Mouse (Mus musculus) urinary bladder, postnatal 36 days (tissue): ENCODE data around the gene Fam214a.

ENCODE experiments used
- DNase-seq, 2 experiments: peaks; one replicate each; pipeline ENCODE4 v3.0.0; 2022; ENCODE audit warnings: low spot score in 2 of 2, mixed read lengths in 1 of 2

Gene Fam214a

GRCm38 (mm10) chr9:74952756-74953247 is at the start of gene Fam214a:
Gene Fam214a, plus strand, starts transcription at chr9:74952884.
- peak; percentile 89 to 92 for DNase-seq

DNA sequence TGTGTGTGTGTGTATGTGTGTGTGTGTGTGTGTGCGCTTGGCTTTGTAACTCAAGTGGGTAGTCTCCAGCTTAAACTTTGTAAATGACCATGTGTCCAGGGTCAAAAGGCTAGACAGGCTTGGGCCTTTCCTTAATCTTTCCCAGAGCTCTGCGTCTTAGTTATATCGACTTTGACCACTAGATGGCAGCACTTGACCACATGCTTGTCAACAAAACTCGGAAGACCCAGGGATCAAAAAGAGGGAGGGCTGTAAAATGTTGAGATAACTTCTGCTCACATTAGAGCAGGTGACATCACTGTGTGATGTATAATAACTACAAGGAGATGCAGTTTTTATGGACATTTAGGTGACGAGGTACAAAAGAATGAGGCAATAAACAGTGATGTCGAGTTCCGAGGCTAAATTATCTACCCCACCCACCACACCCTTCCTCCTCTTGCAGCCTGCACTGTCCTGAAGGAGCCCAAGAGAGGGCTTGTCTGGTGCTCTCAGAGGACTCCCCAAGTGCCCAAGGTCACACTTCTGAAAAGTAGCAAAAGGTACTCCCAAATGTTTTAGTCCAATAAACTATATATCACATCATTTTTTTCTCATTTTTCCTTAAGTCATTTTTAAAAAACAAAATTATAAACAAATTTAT is 47.7 kb upstream of the Fam214a start:
- DNase-seq: peak; percentile 59 to 63

GRCm38 (mm10) chr9:74906951-74907350 is 45.7 kb upstream of the Fam214a start:
- DNase-seq: peak; percentile 48 to 68

GRCm38 (mm10) chr9:74909245-74909644 is 43.4 kb upstream of the Fam214a start:
- DNase-seq: peak; percentile 50 to 63

DNA sequence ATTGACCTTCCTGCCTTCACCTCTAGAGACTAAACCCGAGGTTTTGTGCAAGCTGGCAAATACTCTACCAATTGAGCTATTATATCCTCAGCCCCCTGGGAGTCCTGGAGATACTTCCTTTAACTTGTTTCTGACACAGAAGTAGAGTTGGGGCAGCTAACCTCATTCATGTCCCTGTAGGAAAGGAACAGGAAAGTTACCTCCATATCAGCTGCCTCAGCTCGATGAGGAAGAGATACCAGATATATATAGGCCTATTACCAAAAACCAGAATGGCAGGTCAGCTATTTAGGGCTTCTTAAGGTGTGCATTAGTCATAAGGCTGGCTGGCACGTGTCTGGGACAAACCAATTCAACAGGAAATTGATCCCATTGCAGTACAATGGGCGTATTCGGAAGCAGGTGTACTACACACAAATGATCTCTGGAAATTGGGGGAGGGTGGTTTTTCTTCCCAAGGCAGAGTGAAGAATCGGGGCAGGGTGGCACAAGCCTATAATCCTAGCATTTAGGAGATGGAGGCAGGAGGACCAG is 42.4 kb upstream of the Fam214a start:
- peak in 1 of 2 experiments; percentile 27 for DNase-seq

DNA sequence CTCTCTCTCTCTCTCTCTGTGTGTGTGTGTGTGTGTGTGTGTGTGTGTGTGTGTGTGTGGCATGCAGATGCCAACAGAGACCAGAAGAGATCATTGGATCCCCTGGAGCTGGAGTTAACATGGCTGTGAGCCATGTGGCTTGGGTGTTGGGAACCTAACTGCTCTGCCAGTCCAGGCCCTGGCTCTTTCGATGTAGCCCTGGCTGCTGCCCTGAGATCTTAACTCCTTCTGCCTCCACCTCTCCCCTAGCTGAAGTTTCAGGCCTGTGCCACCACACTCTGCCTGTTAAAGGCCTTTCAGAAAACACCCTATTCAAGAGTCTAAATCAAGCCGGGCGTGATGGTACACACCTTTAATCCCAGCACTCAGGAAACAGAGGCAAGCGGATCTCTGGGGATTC is 41.3 kb upstream of the Fam214a start:
- peak in 1 of 2 experiments; percentile 51 for DNase-seq

GRCm38 (mm10) chr9:74911919-74912318 is 40.8 kb upstream of the Fam214a start:
- no peak for DNase-seq

GRCm38 (mm10) chr9:74912619-74913376 is 39.9 kb upstream of the Fam214a start:
- no peak for DNase-seq

DNA sequence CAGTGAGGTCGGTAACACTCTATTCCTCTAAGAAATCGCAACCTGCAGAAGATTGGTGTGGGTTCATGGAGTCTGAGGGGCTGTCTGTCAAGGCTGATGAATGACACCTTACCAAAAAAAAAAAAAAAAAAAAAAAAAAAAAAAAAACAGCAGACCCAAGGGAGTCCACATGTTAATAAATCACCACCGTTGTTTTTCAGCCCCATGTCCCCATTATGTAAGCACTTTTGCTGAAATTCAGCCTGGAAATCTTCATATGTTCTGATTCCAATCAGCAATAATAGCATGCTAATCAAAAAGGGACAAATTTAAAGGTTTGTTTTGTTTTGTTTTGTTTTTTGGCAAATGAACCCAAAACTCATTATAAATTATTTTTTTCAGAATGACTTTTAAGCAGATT is 37.1 kb upstream of the Fam214a start:
- DNase-seq: no peak

GRCm38 (mm10) chr9:74920450-74920849 is 32.2 kb upstream of the Fam214a start:
- no peak for DNase-seq

GRCm38 (mm10) chr9:74921422-74921821 is 31.3 kb upstream of the Fam214a start:
- DNase-seq: no peak

DNA sequence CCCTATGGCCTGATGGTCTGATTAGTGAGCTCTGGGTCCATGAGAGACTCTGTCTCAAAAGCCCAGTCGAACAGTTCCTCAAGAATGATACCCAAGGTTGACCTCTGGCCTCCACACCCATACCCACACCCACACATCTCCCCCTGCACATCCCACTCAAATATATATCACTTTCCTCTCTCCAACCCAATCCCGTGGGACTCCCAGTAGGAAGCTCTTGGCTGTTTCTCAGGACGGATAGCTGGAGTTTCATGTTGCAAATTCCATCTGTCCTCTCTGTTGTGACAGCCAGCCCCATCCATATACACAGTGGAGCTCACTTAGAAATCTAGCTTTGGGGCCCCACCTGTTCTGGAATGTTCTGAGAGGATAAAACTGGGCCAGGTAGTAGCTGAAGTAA is 29.8 kb upstream of the Fam214a start:
- no peak for DNase-seq

DNA sequence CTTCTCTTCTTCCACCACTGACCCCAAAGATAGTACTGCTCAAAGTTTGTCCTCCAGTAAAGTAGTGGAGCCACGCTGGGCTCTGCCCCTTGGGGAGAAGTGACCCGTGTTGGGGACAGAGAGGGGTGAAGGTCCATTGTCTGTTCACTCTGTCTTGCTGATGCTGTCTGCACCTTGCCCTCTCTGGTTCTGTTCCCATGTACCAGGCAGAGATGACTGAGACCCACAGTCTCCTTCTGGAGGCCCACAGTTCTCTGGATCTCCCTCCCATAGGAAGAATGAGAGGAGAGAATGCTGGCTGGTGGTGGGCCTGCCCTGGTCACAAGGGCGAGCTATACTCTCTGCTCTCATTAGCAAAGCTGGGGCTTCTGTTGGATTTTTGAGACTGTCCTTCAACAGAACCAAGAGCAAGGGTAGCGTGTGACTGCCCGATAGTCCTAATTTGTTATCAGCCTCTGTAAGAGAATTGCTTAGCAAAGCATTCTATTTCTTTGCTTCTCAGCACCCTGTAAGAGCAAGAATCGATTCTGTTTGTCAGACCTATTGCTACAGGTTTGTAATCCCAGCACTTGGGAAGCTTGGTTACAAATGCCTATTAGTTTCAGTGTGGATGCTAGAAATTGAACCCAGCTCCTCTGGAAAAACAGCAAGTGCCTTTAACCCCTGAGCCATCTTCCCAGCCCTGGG is 29.2 kb upstream of the Fam214a start:
- no peak for DNase-seq

- DNase-seq: no peak
These were observed 27.4 kb upstream of the Fam214a start for GRCm38 (mm10) chr9:74925220-74925769.

- DNase-seq: no peak
These were observed 22.7 kb upstream of the Fam214a start for GRCm38 (mm10) chr9:74929981-74930423.

- no peak for DNase-seq
These were observed 22.0 kb upstream of the Fam214a start for GRCm38 (mm10) chr9:74930653-74931052.

DNA sequence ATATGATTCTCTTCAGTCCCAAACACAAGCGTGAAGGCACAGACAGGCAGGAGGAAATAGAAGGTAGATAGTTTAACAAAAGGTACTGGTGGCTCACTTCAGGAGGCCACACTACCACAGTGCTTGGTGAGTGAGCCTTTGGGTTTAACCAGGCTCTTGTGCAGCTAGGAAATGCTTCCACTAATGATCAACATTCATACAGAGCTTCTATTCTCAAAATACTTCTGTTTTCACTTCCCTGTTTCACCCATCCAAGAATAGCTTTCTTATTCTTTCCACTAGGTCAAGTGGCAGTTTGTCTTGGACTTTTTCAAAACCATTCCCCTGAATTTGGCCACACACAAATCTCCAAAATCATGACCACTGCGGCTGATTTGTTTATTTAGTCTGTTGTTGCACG is 17.4 kb upstream of the Fam214a start:
- no peak for DNase-seq

- DNase-seq: no peak
These were observed 14.9 kb upstream of the Fam214a start for GRCm38 (mm10) chr9:74937761-74938160.

- peak; percentile 17 to 50 for DNase-seq
These were observed 13.8 kb upstream of the Fam214a start for GRCm38 (mm10) chr9:74938670-74939534.

- DNase-seq: no peak
These were observed 5.8 kb upstream of the Fam214a start for GRCm38 (mm10) chr9:74946713-74947402.
